Mouse (Mus musculus) telencephalon, adult 2 months (tissue): ENCODE data around the gene Sdk2.

ENCODE experiments used
- DNase-seq: peaks from one replicate; pipeline ENCODE4 v3.0.0-alpha.2; 2011; ENCODE audit warnings: low read depth, low spot score

The Sdk2 gene

DNA sequence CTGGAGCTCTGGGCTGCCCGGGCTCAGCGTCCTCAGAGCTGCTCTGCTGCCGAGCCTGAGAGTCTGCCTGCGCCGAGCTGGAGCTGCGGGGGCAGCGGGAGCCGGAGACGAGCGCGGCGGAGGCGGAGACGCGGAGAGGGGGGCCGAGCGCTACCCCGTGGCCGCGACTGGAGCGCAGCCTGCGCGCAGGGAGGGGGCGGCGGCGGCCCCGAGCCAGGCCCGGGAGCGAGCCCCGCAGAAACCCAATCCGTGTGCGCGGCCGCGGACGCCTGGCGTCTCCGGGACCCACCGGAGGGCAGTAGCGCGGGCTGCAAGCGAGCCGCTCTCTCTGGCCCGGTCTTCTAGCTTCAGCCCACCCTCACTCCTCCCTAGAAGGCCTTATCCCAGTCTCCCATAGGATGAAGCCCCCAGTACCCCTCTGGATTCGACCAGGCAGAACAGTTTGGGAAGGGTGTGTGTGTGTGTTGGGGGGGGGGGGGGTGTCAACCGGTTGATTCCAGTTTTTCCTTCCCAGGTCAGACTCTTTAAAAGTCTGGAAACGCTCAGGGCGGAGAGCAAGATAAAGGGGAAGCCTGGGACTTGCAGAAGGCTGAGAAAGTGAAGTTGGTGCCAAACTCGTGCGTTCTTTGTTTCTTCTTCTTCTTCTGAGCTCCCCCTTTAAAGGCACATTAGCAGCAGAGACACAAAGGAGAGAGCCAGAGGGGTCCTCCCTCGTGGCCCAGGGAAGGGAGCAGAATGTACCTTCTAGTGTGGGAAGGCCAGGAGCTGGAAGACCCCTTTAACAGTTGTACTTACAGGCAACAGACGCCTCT lies at the start of gene Sdk2:
Sdk2 (minus strand) TSS at position 96 of the 812 bp plus-strand sequence.
- peak; percentile 48 for DNase-seq

- DNase-seq = no peak
Measured at GRCm38 (mm10) chr11:114115077-114115476, 48.2 kb upstream of the Sdk2 start.

DNA sequence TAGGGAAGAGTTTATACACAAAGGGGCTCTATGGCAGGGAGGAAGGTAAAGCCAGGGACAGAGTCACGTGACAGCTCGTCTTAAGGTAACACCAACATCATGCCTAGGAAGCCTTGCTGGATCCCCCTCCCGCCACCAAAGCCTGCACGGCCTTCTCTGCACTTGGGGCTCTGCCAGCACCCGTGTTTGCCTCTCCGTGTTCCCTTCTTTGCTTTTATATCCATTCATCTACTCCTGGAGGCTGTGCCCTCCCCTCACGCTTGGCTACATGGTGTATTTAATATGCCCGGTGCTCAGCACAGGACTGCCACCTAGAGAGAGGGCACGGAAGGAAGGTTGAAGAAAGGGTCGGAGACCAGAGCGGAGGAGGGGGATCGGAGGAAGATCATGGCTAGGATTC lies 47.8 kb upstream of the Sdk2 start:
- no peak for DNase-seq

- DNase-seq = no peak
Measured at GRCm38 (mm10) chr11:114110851-114111250, 44.0 kb upstream of the Sdk2 start.

DNA sequence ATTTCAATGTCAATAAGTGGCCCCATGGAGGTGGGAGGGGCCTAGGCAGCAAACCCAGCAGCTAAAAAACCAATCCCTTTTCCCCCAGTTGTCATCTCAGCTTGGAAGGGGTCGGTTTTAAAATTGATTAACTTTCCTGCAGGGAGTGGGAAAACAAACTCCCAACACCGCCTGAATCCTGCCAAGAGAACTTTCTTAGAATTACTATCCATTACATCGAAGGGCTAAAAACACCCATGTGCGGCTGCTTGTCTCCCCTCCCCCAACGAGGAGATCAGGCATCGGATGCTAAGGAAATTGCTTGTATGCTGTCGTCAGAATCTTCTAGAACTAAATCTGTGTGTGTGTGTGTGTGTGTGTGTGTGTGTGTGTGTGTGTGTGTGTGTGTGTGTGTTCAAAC lies 26.8 kb upstream of the Sdk2 start:
- DNase-seq = no peak

DNA sequence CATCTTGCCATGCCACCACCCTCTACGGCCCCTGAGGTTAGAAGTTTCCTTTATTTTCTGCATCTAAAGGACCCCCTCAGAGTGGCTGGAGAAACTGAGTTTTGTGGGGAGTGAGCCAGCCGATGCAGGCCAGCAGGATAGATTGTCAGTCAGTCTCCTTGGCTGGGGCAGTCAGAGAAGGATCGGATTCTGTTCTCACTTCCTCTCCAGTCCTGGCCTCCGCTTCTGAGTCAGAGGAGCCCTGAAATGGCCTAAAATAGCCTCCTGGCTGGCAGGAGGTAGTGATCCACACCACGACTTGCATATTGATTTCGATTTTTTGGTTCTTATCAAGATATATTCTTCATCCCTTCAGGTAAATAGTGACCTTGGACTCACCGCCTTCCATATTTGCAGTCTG lies 26.3 kb upstream of the Sdk2 start:
- no peak for DNase-seq

DNA sequence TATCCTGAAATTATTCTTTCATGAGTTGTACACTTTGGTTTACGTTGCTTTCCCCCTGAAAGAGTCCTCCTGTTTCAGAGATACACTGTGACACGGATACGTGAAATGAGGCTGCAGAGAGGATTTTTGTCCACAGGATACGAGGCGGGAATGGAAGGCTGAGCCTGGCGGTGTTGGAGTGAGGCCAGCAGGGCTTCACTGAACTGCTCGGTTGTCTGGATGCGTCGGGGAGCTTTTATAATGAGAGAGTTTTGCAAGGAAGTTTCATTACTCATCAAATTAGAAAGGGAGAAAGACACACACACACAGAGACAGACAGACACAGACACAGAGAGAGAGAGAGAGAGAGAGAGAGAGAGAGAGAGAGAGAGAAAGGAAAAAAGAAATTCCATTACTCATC lies 13.8 kb upstream of the Sdk2 start:
- no peak for DNase-seq

- DNase-seq = no peak
Measured at GRCm38 (mm10) chr11:114072644-114073043, 5.8 kb upstream of the Sdk2 start.

DNA sequence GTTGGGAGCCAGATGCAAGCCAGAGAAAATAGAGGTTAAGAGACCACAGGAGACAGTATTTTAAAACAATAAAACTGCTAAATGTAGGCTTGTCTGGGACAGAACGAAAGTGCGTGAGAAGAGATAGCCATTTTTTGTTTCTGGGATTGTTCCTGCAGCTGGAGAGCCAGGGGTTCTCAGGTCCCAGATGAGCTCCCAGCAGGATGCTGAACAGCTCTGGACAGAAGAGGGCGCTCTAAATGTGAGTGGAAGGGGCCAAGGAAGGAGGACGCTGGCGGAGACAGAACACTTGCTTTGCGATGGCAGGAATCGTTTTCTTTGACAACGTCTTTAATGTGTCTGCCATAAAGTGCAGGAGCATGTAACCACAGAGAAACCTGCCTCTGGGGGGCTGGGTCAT lies 5.2 kb upstream of the Sdk2 start:
- DNase-seq = no peak

DNA sequence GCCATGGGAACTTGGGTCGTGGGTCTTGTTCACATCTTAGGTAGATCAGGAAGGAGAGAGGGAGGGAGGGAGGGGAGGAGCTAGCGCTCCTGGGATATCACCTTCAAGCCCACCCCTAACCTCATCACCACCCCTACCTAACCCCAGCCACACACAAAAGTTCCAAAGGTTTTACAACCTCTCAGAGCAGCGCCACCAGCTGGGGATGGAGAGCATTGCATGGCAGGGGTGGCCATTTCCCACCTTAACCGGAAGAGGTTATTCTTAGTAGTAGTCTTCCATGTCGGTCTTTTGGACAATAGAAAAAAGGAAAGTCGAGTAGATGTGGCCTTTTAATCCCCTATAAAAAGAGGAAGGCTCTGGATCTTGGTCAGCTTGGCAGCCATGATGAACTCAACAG lies 4.0 kb upstream of the Sdk2 start:
- no peak for DNase-seq

DNA sequence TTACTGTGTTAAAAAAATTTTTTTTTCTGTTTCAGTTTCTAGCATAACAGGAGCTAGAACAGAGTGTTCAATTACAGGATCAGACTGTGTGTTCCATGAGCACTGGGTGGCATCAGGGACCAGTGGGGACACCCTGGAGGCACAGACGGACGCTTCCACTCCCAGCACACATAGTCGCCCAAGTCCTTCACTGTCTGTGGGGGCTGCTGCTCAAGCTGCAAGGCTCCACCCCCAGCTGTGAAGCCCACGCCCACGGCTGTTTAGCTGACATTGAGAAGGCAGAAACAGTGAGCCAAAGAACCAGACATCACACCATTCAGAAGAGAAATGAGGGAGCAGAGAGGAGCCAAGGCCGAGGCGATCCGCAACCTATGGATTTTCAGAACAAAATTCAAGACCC lies 3.3 kb upstream of the Sdk2 start:
- peak; percentile 44 for DNase-seq

GRCm38 (mm10) chr11:114068390-114068789 lies 1.5 kb upstream of the Sdk2 start:
- DNase-seq = peak; percentile 49

DNA sequence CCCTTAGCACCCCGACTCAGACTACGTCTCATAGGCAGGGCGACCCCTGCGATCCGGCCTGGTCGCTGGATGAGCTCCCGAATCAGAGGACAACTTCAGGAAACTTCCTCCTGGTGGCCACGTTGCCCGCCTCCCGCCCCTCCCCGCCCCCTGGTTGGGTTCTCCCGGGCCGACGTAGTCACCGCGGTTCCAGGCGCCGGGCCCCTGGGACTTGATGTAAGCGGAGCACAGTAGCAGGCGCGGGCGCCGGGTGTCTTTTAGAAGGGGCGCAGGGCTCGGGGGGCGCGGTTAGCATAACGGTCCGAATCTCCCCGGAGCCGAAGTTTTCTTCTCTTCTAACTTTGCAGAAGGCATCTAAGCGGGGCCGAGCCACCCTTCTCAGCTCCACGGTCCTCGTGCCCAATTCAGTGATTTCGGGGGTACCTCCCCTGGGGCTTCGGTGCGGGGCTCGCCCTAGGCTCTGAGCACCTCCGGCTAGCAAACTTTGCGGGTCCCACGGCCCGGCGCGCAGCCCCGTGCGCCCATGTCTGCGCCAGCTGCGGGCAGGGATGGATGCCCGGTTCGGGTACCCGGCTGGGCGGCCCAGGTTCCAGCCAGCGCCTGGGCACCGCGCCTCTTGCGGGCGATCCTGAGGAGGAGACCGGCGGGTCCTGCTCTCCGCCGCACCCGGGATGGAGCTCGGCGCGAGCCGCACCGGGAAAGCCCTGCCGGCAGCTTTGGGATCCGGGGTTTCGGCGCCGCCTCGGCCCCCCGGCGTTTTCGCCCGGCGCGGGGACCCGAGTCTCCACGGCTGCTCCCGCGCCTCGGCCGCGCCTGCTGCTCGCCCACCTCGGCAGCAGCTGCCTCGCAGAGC lies 522 bp downstream of the Sdk2 start:
- DNase-seq = no peak

GRCm38 (mm10) chr11:114065596-114065995 lies 1.2 kb downstream of the Sdk2 start:
- DNase-seq = no peak

DNA sequence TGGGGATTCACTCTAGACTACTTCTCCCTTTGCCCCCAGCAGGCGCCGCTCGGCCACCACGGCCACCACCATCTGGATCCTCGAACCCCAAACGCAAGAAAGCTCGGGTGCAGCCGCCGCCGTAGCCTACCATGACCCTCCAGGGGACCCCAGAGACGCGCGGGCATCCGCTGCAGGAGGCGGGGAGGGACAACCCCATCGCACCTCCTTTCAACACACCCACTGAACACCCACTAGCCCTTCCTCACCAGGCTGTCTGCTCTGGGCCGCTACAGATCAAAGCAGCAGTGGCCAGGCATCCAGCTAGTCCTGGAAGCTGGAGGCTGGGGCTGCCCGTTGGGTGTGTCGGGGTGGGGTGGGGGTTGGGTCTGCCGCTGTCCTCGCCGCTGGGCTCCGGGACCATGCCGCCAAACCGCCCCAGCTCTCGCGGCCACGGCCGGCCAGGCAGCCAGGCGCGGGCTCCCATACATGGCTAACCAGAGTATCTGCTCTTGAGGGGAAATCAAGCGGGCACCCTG lies 1.9 kb downstream of the Sdk2 start:
- DNase-seq = no peak

DNA sequence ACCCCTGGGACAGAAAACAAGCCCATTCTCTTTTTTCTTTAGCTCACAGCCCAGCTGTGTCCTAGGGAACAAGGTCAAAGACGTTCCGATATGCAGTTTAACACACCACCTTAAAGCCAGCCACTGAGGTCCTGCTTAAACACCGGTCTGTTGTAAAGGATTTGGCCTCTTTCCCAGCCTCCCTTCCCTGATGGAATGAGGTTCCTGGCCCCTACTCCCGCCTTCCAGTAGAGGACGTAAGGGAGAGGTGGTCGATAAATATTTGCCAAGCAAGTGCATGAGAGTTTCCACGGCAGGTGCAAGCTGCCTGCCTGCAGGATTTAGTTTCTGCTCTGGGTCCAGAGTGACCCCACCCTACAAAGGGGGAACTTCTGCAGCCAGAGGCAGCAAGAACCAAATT lies 4.9 kb downstream of the Sdk2 start:
- no peak for DNase-seq

DNA sequence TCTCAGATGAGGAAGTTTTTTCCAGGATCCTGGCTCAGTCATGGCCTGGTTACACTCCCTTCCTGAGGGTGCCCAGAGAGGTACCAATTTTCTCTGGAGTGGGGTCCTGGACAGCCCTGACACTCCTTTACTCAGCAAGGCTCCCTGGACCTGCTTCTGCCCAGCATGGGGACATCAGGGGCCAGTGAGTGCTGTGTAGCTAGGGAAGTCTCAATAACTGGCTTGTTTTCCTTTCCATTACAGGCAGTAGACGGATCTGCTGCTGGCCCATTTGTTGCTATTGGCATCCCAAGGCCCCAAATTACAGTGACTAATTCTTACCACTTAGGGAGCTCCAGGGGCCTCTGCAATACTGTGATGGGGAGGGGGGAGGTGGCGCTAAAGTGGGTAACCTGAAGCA lies 5.6 kb downstream of the Sdk2 start:
- no peak for DNase-seq

DNA sequence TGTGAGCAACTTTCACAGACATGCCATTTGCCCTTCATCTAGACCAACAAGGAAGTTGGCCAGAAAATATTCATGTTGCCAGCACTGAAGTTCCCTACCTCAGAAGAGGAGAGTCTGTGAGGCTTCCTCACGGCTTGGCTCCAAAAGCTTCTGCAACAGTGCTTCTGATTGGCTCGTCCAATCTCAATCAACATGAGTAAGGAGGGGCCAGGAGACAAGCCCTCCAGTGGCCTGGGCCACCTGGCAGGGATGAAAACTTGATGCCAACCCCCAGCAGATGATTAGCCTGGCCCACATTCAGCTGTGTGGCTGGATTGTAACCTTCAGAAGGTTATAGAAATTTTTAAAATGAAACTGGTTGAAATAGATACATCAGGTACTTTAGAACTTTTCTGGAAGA lies 10.5 kb downstream of the Sdk2 start:
- no peak for DNase-seq

DNA sequence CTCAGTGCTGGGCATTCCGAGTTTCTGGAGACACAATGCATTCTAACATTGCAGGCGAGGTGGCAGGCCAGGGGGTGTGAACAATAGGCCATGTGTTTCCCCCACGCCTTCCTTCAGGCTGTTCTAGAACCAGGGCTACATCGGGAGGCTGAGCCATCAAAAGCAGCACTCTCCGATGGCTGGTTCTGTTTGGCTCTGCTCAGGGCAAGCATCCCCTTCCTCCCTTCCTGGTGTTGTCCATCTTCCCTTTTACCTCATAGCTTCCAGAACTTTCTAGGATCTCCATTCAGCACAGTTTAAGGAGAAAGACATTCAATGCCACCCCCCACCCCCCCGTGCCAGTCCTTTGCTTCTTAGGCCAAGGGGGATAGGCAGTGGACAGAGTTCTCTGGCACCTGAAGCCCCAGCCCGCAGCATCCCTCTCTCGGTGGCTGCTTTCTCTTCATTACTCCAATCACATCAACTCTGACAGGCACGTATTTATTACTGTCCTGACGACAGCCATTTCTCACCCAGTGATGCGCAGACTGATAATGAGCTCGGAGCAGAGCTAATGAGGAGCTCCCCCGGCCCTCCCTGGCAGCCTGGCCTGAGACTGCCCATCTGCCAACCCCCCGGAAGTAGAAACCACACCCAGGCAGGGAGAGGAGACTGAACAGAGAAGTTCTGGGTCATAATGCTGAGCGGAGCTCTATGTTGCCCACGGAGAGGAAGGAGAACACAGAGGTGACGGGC lies 12.1 kb downstream of the Sdk2 start:
- no peak for DNase-seq

DNA sequence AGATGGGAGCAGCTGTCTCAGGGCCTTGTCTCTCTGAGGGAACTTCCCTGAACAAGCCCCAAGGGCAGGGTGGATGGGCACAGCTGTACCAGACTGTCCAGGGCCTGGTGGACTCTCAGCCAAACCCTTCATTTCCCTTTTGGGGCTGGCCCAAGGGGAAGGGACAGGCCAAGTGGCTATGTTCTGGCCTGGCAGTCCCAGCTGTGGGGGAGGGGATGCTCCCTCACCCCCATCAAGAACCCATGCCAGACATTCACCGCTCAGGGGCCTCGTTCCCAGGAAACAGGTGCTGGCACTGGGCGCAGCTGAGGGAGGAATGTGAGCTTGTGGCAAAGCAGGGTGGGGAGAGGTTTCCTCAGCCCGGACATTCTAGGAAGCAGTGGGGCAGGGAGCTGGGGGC lies 15.5 kb downstream of the Sdk2 start:
- DNase-seq = no peak

DNA sequence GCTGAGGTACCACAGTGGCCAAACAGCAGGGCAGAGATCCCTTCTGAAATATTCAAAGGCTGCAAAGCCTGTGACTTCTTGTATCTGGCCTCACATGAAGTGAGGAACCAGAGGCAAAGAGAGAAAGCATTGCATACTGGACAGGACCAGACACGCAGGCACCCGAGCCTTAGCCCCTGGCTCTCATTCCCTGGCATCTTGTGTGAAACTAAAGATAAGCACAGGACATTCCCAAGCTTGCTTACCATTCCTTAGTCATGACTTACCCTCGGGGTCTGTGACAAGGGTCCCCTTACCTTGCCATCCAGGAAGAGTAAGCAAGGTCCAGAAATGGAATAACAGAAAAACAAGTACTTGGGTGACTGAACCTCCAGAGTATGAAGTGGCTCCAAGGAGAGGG lies 16.3 kb downstream of the Sdk2 start:
- DNase-seq = no peak

- no peak for DNase-seq
Measured at GRCm38 (mm10) chr11:114047887-114048331, 18.9 kb downstream of the Sdk2 start.
